Mouse (Mus musculus) megakaryocyte-erythroid progenitor cell, adult 5 weeks (primary cell): ENCODE data around the gene Dop1b. TPM values are rescaled to one million over a fixed set of nuclear protein-coding genes. Genes with fewer than 3 reads are reported as not detected.

Source experiments
- polyA plus RNA-seq: library from polyadenylated mRNA; stranded (reverse); fragments of >175 nt; gene quantifications from 2 replicates; pipeline ENCODE4 v1.2.3, GENCODE M21; 2012

Gene Dop1b
- 14.0 and 19.2 TPM in 2 replicates for polyA plus RNA-seq

DNA sequence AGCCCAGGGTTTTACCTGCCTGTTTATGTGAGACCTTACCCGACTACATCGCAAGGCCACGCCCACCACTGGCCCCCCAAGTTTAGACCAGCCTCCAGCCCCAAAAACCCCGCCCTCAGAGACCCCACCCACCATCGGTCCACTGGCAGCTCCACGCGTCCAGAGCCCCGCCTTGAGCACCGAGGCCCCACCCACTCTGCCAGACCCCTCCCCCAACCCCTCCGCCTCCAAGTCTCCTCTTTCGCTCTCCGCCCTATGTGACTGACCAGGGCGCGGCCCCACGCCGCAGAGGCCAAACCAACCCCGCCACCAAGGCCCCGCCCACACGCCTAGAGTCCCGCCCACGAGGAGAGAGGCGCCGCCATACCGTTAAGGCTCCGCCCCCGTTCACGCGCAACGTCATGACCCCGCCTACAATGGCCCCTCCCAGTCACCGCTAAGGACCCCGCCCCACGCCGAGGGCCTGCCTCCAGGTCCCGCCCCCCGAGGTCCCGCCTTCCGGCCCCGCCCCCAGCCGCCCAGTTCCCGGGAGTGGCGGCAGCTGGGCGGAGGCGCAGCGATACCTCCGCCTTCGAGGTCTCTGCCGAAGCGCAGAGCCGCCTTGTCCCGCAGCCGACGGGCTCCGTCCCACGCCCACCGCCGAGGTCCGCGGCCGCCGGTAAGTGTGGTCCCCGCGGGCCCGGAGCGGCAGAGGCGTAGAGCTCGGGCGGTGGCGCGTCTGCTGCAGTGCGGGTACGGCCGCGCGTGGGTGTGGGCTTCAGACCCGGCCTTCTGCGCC is at the start of gene Dop1b:
Gene Dop1b, plus strand, starts transcription at position 494 of the 778 bp plus-strand sequence.

DNA sequence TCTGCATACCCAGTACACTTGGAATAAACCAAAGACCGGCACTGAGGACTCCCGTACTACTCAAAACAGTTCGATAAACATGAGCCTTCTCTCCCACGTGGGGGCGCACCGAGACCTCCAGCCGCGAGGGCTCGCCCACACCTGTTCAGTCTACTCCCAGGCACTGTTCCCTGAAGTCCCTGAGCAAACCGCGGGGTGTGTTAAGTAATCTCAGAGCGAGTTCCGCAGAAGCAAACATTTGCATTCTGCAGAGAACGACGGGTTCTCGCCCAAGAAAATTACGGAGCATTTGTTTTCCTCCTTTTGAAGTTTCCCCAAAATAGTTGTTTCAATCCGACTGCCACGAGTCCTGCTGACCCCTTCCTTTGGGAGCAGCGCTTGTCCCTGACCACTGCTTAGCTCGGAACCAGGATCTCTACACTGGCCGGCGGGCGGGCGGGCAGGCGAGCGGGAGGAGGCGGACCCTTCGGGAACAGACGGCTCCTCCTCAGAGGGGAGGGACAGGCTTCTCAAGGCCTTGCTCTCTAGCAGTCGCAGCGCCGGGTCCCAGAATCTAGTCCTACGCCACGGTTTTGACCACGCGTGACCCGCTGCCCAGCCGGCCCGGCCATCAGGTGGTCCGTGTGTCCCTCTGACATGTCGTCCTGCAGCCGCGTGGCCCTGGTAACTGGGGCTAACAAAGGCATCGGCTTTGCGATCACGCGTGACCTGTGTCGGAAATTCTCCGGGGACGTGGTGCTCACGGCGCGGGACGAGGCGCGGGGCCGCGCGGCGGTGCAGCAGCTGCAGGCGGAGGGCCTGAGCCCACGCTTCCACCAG is 28.8 kb upstream of the Dop1b start, which contains the start of gene Cbr3:
Gene Cbr3, plus strand, starts transcription at position 527 of the 819 bp plus-strand sequence.

DNA sequence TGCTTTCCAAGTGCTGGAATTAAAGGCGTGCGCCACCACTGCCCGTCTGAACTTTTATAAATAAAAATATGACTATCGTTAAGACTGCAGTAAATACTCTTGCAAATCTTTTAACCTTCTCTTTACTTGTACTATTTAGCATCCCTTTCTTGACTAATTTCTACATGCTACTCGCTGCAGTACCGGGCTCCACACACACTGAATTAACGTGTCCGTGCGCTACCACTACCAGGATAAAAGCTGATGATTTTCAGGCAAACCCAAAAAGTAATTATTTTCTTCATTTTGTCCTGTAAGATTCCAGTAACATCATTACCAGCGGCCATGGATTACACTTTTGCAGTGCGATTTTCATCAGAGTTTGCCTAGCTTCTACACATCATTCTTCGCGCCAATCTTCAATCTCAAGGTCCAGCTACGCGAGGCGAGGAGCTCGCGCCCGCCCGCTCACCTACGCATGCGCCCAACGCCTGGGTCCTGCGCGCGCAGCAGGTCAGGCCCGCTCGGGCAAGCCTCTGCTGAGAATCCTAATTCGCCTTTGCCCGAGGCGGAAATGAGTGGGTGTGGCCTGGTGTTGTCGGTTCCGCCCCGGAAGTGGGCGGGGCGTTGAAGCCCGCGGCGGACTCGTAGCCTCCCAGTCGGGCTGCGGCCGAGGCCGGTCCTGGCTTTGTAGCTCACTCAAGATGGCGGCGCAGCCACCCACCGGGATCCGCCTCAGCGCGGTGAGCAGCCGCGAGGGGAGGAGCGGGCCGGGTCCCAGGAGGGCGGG is 120.1 kb downstream of the Dop1b start, which contains the start of gene Morc3:
Gene Morc3, plus strand, starts transcription at position 495 of the 769 bp plus-strand sequence.

Other genes starting within 250 kb of the Dop1b start
- gene Setd4, start 107.8 kb upstream of the Dop1b start, polyA plus RNA-seq, result 2.3 and 2.8 TPM in 2 replicates
- 57.0 and 79.2 TPM in 2 replicates for gene Cbr1, start 106.1 kb upstream of the Dop1b start, polyA plus RNA-seq
- gene Gm5678, start 83.8 kb upstream of the Dop1b start, polyA plus RNA-seq, result not detected in 2 replicates
- gene Cbr3, start 28.7 kb upstream of the Dop1b start, polyA plus RNA-seq, result 1.3 TPM in 2 replicates
- 15.1 and 19.5 TPM in 2 replicates for gene Morc3, start 120.2 kb downstream of the Dop1b start, polyA plus RNA-seq
- 72.8 and 88.4 TPM in 2 replicates for gene Chaf1b, start 172.0 kb downstream of the Dop1b start, polyA plus RNA-seq